Mouse (Mus musculus): ENCODE measurements at regions not wholly inside any gene's neighbourhood (a gene's known extent, or its start where the extent isn't known, plus 50 kb on each side); places are given as distances from the start of the nearest gene placed in this dataset.
"Not testable (repeated sequence)": the region's sequence is repeated elsewhere in the genome, so short reads cannot be mapped to it uniquely, and the experiment has no call there.

DNA sequence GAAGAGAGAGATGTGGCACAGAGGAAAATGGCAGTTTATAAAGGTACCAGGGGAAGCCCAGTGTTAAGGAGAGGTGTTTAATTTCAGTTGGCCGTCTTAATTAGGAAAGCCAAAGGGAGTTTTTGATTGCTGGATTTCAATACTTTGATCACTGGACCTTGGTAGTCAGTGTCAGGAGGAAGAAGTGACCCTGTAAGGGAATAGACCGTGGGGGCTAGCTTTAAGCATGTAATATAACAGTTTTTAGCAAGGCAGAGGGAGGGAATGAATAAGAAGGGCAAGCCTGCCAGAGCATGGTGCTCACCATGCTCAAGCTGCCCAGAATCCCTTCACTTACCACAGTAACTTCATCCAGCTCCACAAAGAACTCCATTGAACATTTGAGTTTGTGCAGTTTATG lies 437.1 kb downstream of the Epm2a start:
- no peak overlapping the region for H3K4me2 ChIP-seq (replicated peaks; ENCODE audit: low read depth, low read length)
- no peaks in the 10 kb centered on the region for H3K27me3 ChIP-seq (ENCODE audit: control insufficient read depth, insufficient read depth, low read length)
- no peak overlapping the region for H3K9ac ChIP-seq (ENCODE audit: low read depth, low read length)
- no peaks in the 10 kb centered on the region for H3K36me3 ChIP-seq (ENCODE audit: control insufficient read depth, insufficient read depth, low read length)
- peak; percentile 93 for ATAC-seq (ENCODE audit: low FRiP score, low TSS enrichment)
- peaks cover 4% of the 10 kb centered on the region; the same call in 1 of the 2 replicates for H3K9me3 ChIP-seq (ENCODE audit: control insufficient read depth, low read length)
- H3K4me3 ChIP-seq (ENCODE audit: low read length), result no peak overlapping the region
- H3K4me1 ChIP-seq (ENCODE audit: control insufficient read depth, insufficient read depth, low read length), result no peaks in the 10 kb centered on the region
- H3K27ac ChIP-seq (ENCODE audit: low read depth, low read length), result no peak overlapping the region
- WGBS, result 39% methylated on average over 2 of the region's 2 CpGs

DNA sequence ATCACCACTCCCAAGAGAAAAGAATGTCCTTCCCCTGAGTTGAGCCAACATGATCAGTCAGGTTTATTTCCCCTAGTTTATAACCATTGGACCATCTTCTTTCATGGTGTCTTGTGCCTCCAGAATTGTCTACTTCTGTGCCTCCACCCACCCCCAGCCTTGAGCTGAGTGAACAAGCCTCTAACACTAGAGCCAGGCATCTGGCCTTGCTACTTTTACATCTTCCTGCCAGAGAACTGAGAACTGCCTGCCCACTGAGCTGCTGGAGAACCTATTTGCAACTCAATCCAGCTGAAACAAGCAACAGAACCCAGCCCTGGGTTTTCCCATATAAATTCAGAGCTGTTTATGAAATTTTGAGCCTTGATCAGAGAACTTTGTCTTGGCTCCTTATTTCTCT lies 444.0 kb downstream of the Epm2a start:
- no peak for ATAC-seq (ENCODE audit: low FRiP score, low TSS enrichment)
- H3K4me2 ChIP-seq (replicated peaks; ENCODE audit: low read depth, low read length), result no peak overlapping the region
- H3K27me3 ChIP-seq (ENCODE audit: control insufficient read depth, insufficient read depth, low read length), result no peaks in the 10 kb centered on the region
- no peaks in the 10 kb centered on the region for H3K9me3 ChIP-seq (ENCODE audit: control insufficient read depth, low read length)
- H3K27ac ChIP-seq (ENCODE audit: low read depth, low read length), result no peak overlapping the region
- H3K4me1 ChIP-seq (ENCODE audit: control insufficient read depth, insufficient read depth, low read length), result no peaks in the 10 kb centered on the region
- no peaks in the 10 kb centered on the region for H3K36me3 ChIP-seq (ENCODE audit: control insufficient read depth, insufficient read depth, low read length)
- no peak overlapping the region for H3K9ac ChIP-seq (ENCODE audit: low read depth, low read length)
- H3K4me3 ChIP-seq (ENCODE audit: low read length), result no peak overlapping the region

DNA sequence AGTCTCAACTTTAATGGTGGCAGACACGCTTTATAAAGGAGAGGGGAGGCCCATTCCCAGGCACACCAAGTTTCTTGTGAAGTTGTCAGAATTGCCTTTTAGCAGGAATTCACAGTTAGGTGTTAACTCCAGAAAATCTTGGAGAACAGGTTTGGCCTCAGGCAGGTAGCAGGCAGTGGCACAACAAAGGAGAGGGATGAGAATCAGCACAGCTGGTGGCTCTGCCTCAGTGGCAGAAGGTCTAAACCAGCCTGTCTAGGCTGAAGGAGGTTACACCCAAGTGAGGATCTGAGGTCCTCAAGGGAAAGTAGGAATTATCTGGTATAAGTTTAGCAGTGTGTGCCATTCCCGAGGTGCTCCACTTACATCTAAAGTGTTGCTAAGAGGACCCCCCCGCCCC lies 456.3 kb downstream of the Epm2a start:
- Histone ChIP-seq H3K36me3 (ENCODE audit: control insufficient read depth, insufficient read depth, low read length) (no peaks in the 10 kb centered on the region), H3K9ac (ENCODE audit: low read depth, low read length) (no peak overlapping the region), H3K4me2 (replicated peaks; ENCODE audit: low read depth, low read length) (no peak overlapping the region), H3K4me1 (ENCODE audit: control insufficient read depth, insufficient read depth, low read length) (no peaks in the 10 kb centered on the region), H3K9me3 (ENCODE audit: control insufficient read depth, low read length) (no peaks in the 10 kb centered on the region), H3K27ac (ENCODE audit: low read depth, low read length) (no peak overlapping the region), H3K27me3 (ENCODE audit: control insufficient read depth, insufficient read depth, low read length) (no peaks in the 10 kb centered on the region), H3K4me3 (ENCODE audit: low read length) (no peak overlapping the region)
- ATAC-seq (ENCODE audit: low FRiP score, low TSS enrichment), result no peak
- WGBS, result 84% methylated on average over 3 of the region's 3 CpGs

DNA sequence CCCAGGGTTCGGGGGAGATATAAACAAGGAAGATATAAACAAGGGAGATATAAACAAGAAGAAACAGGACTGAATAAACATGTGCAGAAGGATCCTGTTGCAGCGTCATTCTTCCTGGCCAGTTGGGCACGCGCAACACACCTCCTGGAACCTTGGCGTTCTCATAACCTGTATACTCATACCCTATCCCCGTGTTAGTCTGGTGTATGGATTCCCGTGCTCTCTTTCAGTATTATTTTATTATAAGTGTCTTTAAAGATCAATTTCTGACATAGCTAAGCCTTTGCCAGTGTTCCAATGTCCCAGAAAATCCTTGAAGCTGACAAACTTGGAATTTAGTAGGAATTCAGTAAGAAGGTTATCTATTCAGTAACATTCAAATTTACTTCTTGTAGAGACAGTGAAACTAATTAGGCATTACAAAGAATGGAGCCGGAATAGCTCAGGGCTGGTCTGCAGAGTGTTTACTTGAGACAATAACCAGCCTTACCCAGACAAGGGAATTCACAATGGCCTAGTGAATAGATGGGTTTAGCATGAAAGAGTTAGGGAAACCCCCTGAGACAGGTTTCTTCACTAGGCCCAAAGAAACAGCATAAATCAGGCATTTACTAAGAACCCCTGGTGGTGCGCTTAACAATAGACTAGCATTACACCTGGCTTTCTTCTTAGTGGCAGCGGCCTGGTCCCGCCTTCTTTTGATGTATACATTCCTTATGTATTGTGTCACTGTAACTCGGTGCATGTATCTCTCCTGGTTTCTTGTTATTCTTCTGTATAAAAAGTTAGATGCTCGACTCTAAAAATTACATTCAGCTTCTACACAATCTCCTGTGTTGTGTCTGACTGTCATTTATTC lies 458.4 kb downstream of the Epm2a start:
- not testable (repeated sequence) for H3K9me3 ChIP-seq (ENCODE audit: control insufficient read depth, low read length); H3K27ac ChIP-seq (ENCODE audit: low read depth, low read length); H3K36me3 ChIP-seq (ENCODE audit: control insufficient read depth, insufficient read depth, low read length); ATAC-seq (ENCODE audit: low FRiP score, low TSS enrichment); H3K9ac ChIP-seq (ENCODE audit: low read depth, low read length); H3K4me1 ChIP-seq (ENCODE audit: control insufficient read depth, insufficient read depth, low read length); H3K4me3 ChIP-seq (ENCODE audit: low read length); H3K27me3 ChIP-seq (ENCODE audit: control insufficient read depth, insufficient read depth, low read length); H3K4me2 ChIP-seq (replicated peaks; ENCODE audit: low read depth, low read length)
- WGBS, result 91% methylated on average over 13 of the region's 13 CpGs

DNA sequence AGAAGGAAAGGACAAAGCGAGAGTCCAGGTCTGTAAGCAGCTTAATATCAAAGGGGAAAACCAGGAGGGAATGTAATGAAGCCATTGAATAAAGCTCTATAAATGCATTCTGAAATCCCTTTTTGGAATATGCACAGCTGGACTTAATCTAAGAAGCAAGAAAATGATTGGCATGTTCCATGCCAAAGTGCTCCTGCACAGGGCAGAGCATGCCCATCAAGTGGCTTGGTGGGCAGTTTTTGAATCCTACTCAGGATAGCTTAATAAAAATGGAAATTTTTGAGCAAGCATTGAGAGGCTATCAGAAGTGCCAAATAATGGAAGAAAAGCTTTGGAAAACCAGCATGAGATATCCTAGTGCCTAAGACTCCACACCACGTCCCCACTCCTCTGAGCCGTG lies 466.1 kb downstream of the Epm2a start:
- Histone ChIP-seq H3K9ac (ENCODE audit: low read depth, low read length) (no peak overlapping the region), H3K4me3 (ENCODE audit: low read length) (no peak overlapping the region), H3K9me3 (ENCODE audit: control insufficient read depth, low read length) (no peaks in the 10 kb centered on the region), H3K27me3 (ENCODE audit: control insufficient read depth, insufficient read depth, low read length) (no peaks in the 10 kb centered on the region), H3K4me1 (ENCODE audit: control insufficient read depth, insufficient read depth, low read length) (no peaks in the 10 kb centered on the region), H3K4me2 (replicated peaks; ENCODE audit: low read depth, low read length) (no peak overlapping the region), H3K36me3 (ENCODE audit: control insufficient read depth, insufficient read depth, low read length) (no peaks in the 10 kb centered on the region), H3K27ac (ENCODE audit: low read depth, low read length) (no peak overlapping the region)
- no peak for ATAC-seq (ENCODE audit: low FRiP score, low TSS enrichment)
- WGBS, result 81% methylated on average over 3 of the region's 3 CpGs

DNA sequence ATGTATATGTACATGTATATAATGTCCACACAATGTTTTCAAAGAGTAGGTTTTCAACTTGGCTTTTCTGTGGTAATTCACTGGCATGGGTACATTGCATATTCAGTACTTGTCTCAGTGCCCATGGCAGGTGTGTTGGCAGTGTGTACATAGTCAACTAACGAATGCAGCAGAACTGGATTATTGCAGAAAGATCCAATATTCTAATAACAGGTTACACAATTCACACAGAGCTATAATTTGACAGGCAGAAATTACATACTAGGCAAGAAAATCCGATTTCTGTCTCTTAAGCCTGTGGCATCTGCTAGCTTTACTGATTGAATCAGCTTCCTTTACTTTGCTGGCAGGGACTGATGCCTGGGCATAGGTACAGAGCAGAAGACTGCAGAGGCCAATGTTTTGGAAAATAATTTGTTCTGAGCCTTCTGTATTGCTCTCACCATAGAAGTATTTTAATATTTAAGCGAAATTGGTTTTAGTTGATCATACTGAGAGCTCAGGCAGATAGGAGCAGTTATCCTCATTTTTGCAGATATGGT lies 479.3 kb downstream of the Epm2a start:
- 88% methylated on average over 3 of the region's 3 CpGs for WGBS

DNA sequence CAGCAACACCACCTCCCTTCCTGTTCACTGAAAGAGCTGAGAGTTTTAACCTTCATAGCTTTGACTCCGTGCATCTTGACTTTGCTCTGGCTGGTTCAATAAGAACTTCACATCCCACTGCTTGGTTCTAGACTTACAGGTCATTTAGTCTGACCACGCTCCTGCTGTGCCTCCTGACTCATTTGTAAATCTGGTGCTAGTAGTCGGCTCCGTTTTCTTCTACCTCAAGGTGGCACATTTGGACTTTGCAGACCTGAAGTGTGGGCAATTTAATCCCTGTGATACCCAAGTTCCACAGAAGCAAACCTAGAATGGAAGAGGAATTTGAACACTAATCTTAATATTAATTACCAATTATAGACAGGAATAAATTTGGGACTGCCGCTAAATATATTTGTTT lies 497.9 kb downstream of the Epm2a start:
- H3K27me3 ChIP-seq (ENCODE audit: control insufficient read depth, insufficient read depth, low read length), result no peaks in the 10 kb centered on the region
- no peak overlapping the region for H3K4me3 ChIP-seq (ENCODE audit: low read length)
- ATAC-seq (ENCODE audit: low FRiP score, low TSS enrichment), result no peak
- no peaks in the 10 kb centered on the region for H3K36me3 ChIP-seq (ENCODE audit: control insufficient read depth, insufficient read depth, low read length)
- H3K4me1 ChIP-seq (ENCODE audit: control insufficient read depth, insufficient read depth, low read length), result no peaks in the 10 kb centered on the region
- H3K9ac ChIP-seq (ENCODE audit: low read depth, low read length), result no peak overlapping the region
- no peak overlapping the region for H3K4me2 ChIP-seq (replicated peaks; ENCODE audit: low read depth, low read length)
- no peak overlapping the region for H3K27ac ChIP-seq (ENCODE audit: low read depth, low read length)
- H3K9me3 ChIP-seq (ENCODE audit: control insufficient read depth, low read length), result no peaks in the 10 kb centered on the region
- WGBS, result 79% methylated on average over 5 of the region's 5 CpGs

More for the DNA sequence above, 479.3 kb downstream of the Epm2a start:
- no peaks in the 10 kb centered on the region for H3K9me3 ChIP-seq (ENCODE audit: control insufficient read depth, low read length)
- H3K4me1 ChIP-seq (ENCODE audit: control insufficient read depth, insufficient read depth, low read length), result no peaks in the 10 kb centered on the region
- H3K27ac ChIP-seq (ENCODE audit: low read depth, low read length), result no peak overlapping the region
- no peak overlapping the region for H3K4me2 ChIP-seq (replicated peaks; ENCODE audit: low read depth, low read length)
- no peak overlapping the region for H3K9ac ChIP-seq (ENCODE audit: low read depth, low read length)
- no peaks in the 10 kb centered on the region for H3K27me3 ChIP-seq (ENCODE audit: control insufficient read depth, insufficient read depth, low read length)
- no peak overlapping the region for H3K4me3 ChIP-seq (ENCODE audit: low read length)
- no peaks in the 10 kb centered on the region for H3K36me3 ChIP-seq (ENCODE audit: control insufficient read depth, insufficient read depth, low read length)
- ATAC-seq (ENCODE audit: low FRiP score, low TSS enrichment), result no peak

DNA sequence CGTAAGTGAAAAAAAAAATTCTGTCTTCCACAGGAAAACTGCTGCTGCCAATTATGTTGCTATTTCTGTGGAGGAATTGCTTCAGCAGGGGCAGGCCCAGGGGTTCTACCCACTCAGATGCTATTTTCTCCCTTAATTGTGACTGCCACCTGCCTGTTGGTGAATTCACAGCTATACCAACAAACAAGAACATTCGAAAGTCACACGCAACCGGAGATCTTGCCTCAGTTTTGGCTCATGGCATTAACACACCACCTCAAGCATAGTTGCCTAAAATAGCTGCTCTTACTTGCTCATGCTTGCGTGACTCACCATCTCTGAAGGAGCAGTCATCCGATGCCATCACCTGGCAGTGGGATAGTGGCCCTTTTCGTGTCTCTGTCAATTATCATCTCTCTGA lies 498.3 kb downstream of the Epm2a start:
- Histone ChIP-seq H3K9ac (ENCODE audit: low read depth, low read length) (no peak overlapping the region), H3K27me3 (ENCODE audit: control insufficient read depth, insufficient read depth, low read length) (no peaks in the 10 kb centered on the region), H3K9me3 (ENCODE audit: control insufficient read depth, low read length) (no peaks in the 10 kb centered on the region), H3K4me3 (ENCODE audit: low read length) (no peak overlapping the region), H3K4me2 (replicated peaks; ENCODE audit: low read depth, low read length) (no peak overlapping the region), H3K4me1 (ENCODE audit: control insufficient read depth, insufficient read depth, low read length) (no peaks in the 10 kb centered on the region), H3K36me3 (ENCODE audit: control insufficient read depth, insufficient read depth, low read length) (no peaks in the 10 kb centered on the region), H3K27ac (ENCODE audit: low read depth, low read length) (no peak overlapping the region)
- ATAC-seq (ENCODE audit: low FRiP score, low TSS enrichment), result no peak
- 85% methylated on average over 7 of the region's 7 CpGs for WGBS

DNA sequence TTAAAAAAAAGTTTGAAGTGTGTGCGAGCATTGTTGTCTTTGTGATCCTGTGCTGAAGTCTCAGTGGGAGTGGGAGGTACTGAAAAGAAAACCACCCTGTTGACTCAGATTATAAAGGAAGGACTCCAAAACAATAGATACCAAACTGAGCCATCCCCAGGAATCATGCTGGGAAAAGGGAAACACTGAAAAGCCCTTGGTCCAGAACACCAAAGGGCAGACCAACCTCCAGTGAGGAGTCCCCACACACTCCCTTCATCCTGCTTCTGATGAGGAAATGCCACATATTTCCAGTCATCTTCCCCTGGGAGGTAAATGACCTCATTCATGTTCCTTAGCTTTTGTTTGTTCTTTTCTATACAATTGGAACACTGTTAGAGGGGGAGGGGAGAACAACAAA lies 502.9 kb downstream of the Epm2a start:
- Histone ChIP-seq H3K9me3 (ENCODE audit: control insufficient read depth, low read length) (no peaks in the 10 kb centered on the region), H3K36me3 (ENCODE audit: control insufficient read depth, insufficient read depth, low read length) (no peaks in the 10 kb centered on the region), H3K27ac (ENCODE audit: low read depth, low read length) (no peak overlapping the region), H3K27me3 (ENCODE audit: control insufficient read depth, insufficient read depth, low read length) (no peaks in the 10 kb centered on the region), H3K4me2 (replicated peaks; ENCODE audit: low read depth, low read length) (no peak overlapping the region), H3K4me3 (ENCODE audit: low read length) (no peak overlapping the region), H3K4me1 (ENCODE audit: control insufficient read depth, insufficient read depth, low read length) (no peaks in the 10 kb centered on the region), H3K9ac (ENCODE audit: low read depth, low read length) (no peak overlapping the region)
- no peak for ATAC-seq (ENCODE audit: low FRiP score, low TSS enrichment)
- 78% methylated on average over 1 of the region's 1 CpGs for WGBS
